Mouse (Mus musculus) spleen, adult 2 months (tissue): ENCODE data around the gene 4930544D05Rik.

Source experiments
- CTCF ChIP-seq: fragments of 200-500 bp; IDR thresholded peaks from 2 replicates; pipeline ENCODE4 v1.5.1; 2011; ENCODE audit warnings: mild to moderate bottlenecking, inconsistent platforms; ENCODE audit not compliant: insufficient read depth, insufficient read length, insufficient replicate concordance; ENCODE audit errors: extremely low read depth
- POLR2A ChIP-seq: fragments of 200-500 bp; IDR thresholded peaks from 2 replicates; pipeline ENCODE4 v1.6.1; 2011; ENCODE audit warnings: low read depth, low read length, inconsistent platforms

- TF ChIP-seq POLR2A (no peak), CTCF (no peak)
These were observed 28.7 kb upstream of the 4930544D05Rik start for GRCm38 (mm10) chr11:70586954-70587353.
